Mouse (Mus musculus) ES-E14 (cell line): ENCODE measurements at regions not wholly inside any gene's neighbourhood (a gene's known extent, or its start where the extent isn't known, plus 50 kb on each side); places are given as distances from the start of the nearest gene placed in this dataset.
A peak's percentile ranks its signal among the peaks of the same experiment; 100 is the strongest.

Source experiments
- DNase-seq: peaks from one replicate; pipeline ENCODE4 v3.0.0-alpha.2; 2013; ENCODE audit warnings: low read depth, low spot score
- H3K27ac ChIP-seq: 2 replicates; pipeline ENCODE4 v1.5.1; 2012; ENCODE audit warnings: low read depth, mild to moderate bottlenecking, low read length, moderate library complexity, mixed read lengths; ENCODE audit not compliant: poor library complexity, insufficient read depth, severe bottlenecking
- H3K36me3 ChIP-seq: 2 replicates; pipeline ENCODE4 v1.6.1; 2012; ENCODE audit warnings: mild to moderate bottlenecking, low read length, moderate library complexity, mixed read lengths; ENCODE audit not compliant: control insufficient read depth, poor library complexity, insufficient read depth, severe bottlenecking
- H3K4me1 ChIP-seq, 2 experiments: fragments of 150-350 bp in 1 of 2; sonication (generic) in 1 of 2; 2 replicates each; pipeline ENCODE4 v1.6.1; 2012; ENCODE audit warnings: low read length in 2 of 2, mild to moderate bottlenecking in 1 of 2, mixed read lengths in 1 of 2; ENCODE audit not compliant: control insufficient read depth in 2 of 2, insufficient read depth in 2 of 2, poor library complexity in 1 of 2
- H3K4me3 ChIP-seq, 2 experiments: fragments of 150-350 bp in 1 of 2; sonication (generic) in 1 of 2; 2 replicates each; pipeline ENCODE4 v1.5.1; 2012; ENCODE audit warnings: low read length in 2 of 2, low read depth in 1 of 2, mild to moderate bottlenecking in 1 of 2, mixed read lengths in 1 of 2; ENCODE audit not compliant: insufficient read depth in 1 of 2, poor library complexity in 1 of 2, severe bottlenecking in 1 of 2
- H3K9ac ChIP-seq: 2 replicates; pipeline ENCODE4 v1.6.1; 2012; ENCODE audit warnings: low read depth, mild to moderate bottlenecking, low read length, mixed read lengths; ENCODE audit not compliant: poor library complexity, insufficient read depth, severe bottlenecking
- H3K9me3 ChIP-seq: fragments of 150-350 bp; sonication (generic); 2 replicates; pipeline ENCODE4 v1.6.1; 2012; ENCODE audit warnings: low read depth, mild to moderate bottlenecking, low read length; ENCODE audit not compliant: control insufficient read depth, insufficient read depth
- CHD2 ChIP-seq: IDR thresholded peaks from 2 replicates; pipeline ENCODE4 v1.6.1; 2014; ENCODE audit warnings: mild to moderate bottlenecking, low read depth, low read length, inconsistent platforms
- HCFC1 ChIP-seq: IDR thresholded peaks from 2 replicates; pipeline ENCODE4 v1.6.1; 2012; ENCODE audit warnings: low read length, inconsistent platforms, borderline replicate concordance; ENCODE audit not compliant: insufficient read depth
- MAFK ChIP-seq: IDR thresholded peaks from 2 replicates; pipeline ENCODE4 v1.6.1; 2014; ENCODE audit warnings: mild to moderate bottlenecking, low read depth, low read length, inconsistent platforms; ENCODE audit not compliant: insufficient read depth
- ZC3H11A ChIP-seq: IDR thresholded peaks from 2 replicates; pipeline ENCODE4 v1.6.1; 2012; ENCODE audit warnings: low read depth, mild to moderate bottlenecking, inconsistent platforms, low read length, borderline replicate concordance
- ZNF384 ChIP-seq: IDR thresholded peaks from 2 replicates; pipeline ENCODE4 v1.6.1; 2012; ENCODE audit warnings: low read depth, low read length, inconsistent platforms
- in situ Hi-C, 2 experiments: fragments of 600-800 bp; cut with MboI; formaldehyde crosslinking; loops; one replicate each; pipeline ENCODE4 v1.15.1; 2025; ENCODE audit warnings: low sequenced_read_pairs in 2 of 2, inconsistent platforms in 1 of 2; ENCODE audit not compliant: unreplicated experiment in 2 of 2

DNA sequence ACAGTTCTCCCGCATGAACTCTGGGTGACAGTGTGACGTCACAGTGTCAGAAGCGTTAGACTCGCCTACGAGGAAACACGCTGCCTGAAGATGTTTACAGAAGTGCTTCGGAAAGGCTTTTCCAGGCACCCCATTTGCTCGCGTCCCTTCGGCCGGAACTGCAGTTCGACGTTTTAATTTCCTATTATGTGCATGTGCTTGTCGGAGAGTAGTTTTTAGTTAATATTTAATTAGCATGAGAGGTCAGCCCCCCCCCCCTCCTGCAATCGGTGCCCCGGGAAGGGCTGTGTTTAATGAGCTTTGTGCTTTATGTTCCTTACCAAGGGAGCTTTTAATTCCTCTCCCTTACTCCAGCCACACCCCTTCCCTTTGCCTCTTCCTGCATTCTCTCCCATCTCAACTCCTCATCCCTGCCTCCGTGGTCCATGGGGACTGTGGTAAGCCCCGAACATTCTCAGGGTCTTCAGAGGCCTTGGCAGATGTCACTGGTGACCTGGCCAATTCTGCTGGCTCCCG lies 92.8 kb upstream of the Mrps10 start:
- no peaks in the 10 kb centered on the region for H3K9me3 ChIP-seq
- peaks cover 0 to 4% of the 10 kb centered on the region in 2 experiments; a peak in 2 of 4 replicates for H3K4me1 ChIP-seq
- no peak for DNase-seq
- no peak overlapping the region for H3K27ac ChIP-seq
- in situ Hi-C loops = no loop called here
- H3K9ac ChIP-seq = no peak overlapping the region; the same call in 1 of the 2 replicates
- 0 out of 4 replicates have a peak overlapping the region, but pooled peaks of 1 of the 2 experiments have one; percentile 28 for H3K4me3 ChIP-seq
- TF ChIP-seq MAFK = no peak
- no peak for TF ChIP-seq HCFC1
- no peak for TF ChIP-seq ZNF384
- H3K36me3 ChIP-seq = peaks cover 2% of the 10 kb centered on the region; the same call in 1 of the 2 replicates

DNA sequence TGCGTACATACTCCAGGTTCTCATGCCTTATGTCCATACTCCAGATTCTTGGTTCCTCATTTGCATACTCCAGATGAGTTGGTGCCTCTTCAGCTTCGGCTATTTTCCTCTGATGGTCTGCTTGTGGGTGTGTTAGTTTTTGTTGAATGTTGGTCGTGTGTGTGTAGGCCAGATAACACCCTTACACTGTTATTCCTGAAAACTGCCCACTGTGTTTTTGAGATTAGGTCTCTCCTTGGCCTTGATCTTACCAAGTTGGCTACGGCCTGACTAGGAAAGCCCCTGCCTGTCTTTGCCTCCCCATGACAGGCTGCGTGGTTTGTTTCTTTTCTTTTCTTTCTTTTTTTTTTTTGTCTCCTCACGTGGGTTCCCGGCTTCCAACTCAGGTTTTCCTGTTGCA lies 95.4 kb upstream of the Mrps10 start:
- H3K4me1 ChIP-seq = peaks cover 0 to 6% of the 10 kb centered on the region in 2 experiments; a peak in 2 of 4 replicates
- H3K9ac ChIP-seq = no peak overlapping the region
- no peak overlapping the region for H3K4me3 ChIP-seq
- no peaks in the 10 kb centered on the region for H3K9me3 ChIP-seq
- H3K27ac ChIP-seq = no peak overlapping the region
- no peak for DNase-seq
- peaks cover 2% of the 10 kb centered on the region; the same call in 1 of the 2 replicates for H3K36me3 ChIP-seq
- TF ChIP-seq ZC3H11A = no peak
- no peak for TF ChIP-seq HCFC1
- no peak for TF ChIP-seq ZNF384
- no peak for TF ChIP-seq MAFK
- no peak for TF ChIP-seq CHD2
- in situ Hi-C loops = no loop called here

DNA sequence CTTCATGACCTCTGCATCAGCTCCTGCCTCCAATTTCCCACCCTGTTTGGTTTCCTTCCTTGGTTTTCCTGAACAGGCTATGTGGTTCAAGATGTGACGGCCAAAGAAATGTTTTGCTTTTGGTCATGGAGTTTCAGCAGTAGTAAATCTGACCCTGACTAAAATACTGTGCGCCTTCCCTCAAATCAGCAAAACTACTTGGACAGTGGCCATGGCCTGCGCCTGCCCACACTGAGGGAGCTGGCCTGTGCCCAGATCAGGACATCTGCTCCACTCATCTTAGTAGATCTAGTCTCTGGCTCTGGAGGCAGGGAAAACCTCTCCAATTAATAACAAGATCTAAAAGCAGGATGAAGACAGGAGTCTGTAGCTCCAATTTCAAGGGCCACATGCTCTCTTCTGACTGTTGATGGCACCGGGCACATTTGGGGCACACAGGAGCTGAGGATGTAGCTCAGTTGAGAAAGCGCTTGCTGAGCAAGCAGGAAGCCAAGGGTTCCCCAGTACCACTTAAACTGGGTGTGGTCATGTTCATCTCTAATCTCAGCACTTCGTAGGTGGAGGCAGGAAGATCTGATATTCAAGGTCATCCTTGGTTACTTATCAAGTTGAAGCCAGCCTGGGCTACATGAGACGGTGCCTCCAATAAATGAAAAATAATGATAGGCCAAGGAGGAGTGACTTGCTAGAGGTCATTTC lies 96.6 kb upstream of the Mrps10 start:
- no peak for DNase-seq
- no peaks in the 10 kb centered on the region; the same call in 1 of the 2 replicates for H3K9me3 ChIP-seq
- peaks cover 0 to 6% of the 10 kb centered on the region in 2 experiments; a peak in 2 of 4 replicates for H3K4me1 ChIP-seq
- no peak overlapping the region for H3K27ac ChIP-seq
- H3K4me3 ChIP-seq = no peak overlapping the region
- peaks cover under 1% of the 10 kb centered on the region; the same call in 1 of the 2 replicates for H3K36me3 ChIP-seq
- no peak overlapping the region for H3K9ac ChIP-seq
- TF ChIP-seq ZNF384 = no peak
- no peak for TF ChIP-seq MAFK
- no peak for TF ChIP-seq ZC3H11A
- no peak for TF ChIP-seq HCFC1
- no peak for TF ChIP-seq CHD2
- in situ Hi-C loops = no loop called here

DNA sequence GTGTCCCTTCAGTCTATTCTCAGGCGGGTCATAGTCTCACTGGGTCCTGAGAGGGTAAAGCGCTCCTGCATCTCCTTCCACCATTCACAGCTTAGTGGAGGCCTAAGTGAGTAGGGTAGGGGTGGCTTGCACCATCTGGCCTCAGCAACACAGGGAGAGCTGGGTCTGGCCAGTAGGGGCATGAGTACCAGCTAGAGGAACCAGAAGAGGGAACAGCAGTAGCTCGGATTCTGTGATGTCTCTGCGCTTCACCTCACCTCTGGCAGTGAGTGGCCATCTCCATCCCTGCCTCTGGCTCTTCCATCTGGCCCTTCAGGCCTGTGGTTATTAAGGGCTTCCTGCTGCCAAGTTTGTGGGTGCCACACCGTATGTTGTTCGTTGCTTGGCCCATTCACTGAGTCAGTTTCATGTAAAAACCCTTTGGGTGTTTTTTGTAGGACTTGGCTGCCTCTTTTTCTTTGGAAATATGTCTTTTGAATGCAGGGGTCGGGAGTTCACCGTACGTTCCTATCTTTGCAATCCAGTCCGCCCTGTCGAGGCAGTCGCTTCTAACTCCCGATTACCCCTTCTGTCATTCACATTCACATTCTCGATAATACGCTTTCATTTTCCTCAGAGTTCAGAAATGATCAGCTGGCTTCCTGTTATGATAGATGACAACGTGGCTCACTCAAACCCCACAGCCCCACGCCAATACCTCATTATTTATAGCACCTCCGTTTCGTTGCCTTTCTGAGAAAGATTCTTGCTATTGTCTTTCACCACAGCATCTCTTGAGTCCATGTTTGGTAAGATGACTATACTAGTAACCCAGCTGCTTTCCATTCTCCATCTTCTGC lies 99.4 kb upstream of the Mrps10 start:
- Histone ChIP-seq H3K27ac (no peak overlapping the region), H3K9me3 (no peaks in the 10 kb centered on the region; the same call in 1 of the 2 replicates), H3K9ac (no peak overlapping the region), H3K4me3 (no peak overlapping the region), H3K4me1 (peaks cover 0 to 16% of the 10 kb centered on the region in 2 experiments; a peak in 2 of 4 replicates), H3K36me3 (no peaks in the 10 kb centered on the region; the same call in 1 of the 2 replicates)
- TF ChIP-seq HCFC1 (no peak), CHD2 (no peak), ZC3H11A (no peak), MAFK (no peak), ZNF384 (no peak)
- in situ Hi-C loops = no loop called here
- no peak for DNase-seq
